Mouse (Mus musculus): ENCODE measurements around the gene Atg9a.

Gene Atg9a

GRCm38 (mm10) chr1:75215785-75216184 is 23.8 kb upstream of the Atg9a start:
- no peak for DNase-seq (ENCODE audit: low read depth, low spot score)

DNA sequence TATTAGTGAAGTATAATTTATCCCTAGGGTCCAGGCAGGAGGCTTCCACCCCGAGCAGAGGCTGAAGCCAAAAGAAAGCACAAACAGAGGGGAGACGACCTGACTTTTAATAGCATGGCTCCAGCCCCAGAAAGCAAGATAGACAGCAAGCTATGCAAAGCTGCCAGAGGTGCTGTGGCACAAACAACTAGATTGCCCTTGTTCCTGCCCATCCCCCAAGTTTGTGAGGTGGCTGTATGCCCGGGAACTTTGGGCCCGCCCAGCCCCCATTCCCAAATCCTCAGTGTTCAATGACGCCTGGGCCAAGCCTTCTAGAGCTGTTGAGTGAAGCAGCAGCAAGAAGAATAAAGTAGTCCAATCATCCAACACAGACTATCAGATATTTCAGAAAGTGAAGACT is 22.9 kb upstream of the Atg9a start:
- no peak for DNase-seq (ENCODE audit: low read depth, low spot score)

- DNase-seq (ENCODE audit: low read depth, low spot score): peak; percentile 58
Observed at GRCm38 (mm10) chr1:75214442-75214841, 22.4 kb upstream of the Atg9a start.

GRCm38 (mm10) chr1:75213096-75213495 is 21.1 kb upstream of the Atg9a start:
- DNase-seq (ENCODE audit: low read depth, low spot score): no peak

DNA sequence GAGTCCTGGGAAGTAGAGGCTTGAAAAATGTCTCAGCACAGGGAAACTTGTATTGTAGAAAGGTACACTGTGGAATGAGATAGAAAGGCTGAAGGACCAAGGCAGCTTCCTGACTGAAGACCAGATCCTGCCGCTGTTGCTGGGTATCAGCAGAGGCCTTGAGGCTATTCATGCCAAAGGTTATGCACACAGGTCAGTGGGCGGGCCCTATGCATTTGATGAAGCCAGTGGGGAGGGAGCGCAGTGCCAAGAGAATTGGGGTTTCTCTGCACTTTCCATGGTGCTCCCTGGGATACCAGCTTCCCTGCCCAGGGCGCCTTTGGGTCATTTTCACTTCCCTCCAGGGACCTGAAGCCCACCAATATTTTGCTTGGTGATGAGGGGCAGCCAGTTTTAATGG is 20.5 kb upstream of the Atg9a start:
- no peak for DNase-seq (ENCODE audit: low read depth, low spot score)

DNA sequence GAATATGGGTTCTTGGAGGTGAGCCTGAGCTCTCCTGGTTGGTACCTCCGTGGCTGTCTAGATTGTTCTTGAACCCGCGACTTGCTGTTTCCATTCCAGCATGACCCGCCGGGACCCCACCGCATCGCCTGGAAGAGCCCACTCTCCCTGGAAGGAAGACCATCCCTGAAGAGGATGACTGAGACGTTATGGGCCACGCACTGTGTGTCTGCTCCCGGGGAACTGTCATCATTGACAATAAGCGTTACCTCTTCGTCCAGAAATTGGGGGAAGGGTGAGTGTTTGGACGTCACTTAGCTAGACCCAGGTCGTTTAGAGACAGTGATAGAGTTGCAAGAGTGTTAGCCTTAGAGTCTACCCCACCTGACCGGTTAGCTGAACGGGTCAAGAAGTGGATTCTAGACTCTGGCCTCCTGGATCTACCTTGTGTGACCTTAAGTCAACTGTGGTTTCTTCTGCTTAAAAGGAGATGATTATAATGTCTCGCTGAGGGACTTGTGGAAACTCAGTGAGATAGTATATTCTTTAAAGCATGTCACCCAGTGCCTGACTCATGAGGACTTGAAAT is 19.2 kb upstream of the Atg9a start:
- no peak for DNase-seq (ENCODE audit: low read depth, low spot score)

DNA sequence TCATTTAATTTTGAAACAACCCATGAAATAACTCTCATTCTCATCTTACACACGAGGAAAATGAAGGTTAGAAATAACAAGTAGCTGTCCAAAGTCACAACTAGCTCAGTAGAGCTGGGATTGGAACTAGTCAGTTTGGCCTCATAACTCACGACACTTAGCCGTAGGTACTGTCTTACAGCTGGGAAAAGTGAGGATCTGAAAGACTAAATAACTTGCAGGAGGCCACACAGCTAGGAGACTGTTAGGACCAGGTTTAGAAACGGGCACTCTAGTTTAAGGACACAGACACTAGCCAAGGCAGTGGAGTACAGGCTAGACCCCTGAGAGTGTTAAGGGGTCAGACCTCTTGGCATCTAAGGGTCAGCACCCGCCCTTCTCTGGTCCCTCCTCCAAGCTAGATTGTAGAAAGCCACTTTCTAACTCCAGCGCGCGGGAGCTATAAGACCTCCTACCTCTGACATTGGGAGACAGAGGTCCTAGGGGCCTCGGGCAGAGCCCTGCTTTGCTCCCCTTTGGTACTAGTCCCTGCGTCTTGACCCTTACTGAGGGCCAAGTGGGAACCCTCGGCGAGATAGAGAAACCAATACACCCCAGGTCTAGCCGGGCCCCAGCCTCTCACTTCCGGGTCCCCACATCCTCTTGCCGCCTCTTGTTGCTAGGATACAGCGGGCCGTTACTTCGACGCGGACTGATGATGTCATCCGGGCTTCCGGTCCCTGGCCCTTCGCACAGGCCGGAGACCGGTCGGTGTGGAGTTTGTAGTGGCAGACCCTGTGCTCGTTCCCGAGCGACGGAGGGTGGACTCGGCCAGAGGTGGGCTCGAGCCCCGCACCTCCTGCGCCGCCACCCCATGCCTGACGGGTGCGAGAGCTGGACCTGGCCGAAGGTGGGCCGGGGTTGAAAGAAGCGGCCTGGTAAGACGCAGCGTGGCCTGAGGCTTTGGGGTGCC is 18.4 kb upstream of the Atg9a start, which contains the start of the genes Glb1l and Stk16:
Gene Glb1l (minus strand): TSS at position 678 of the 952 bp plus-strand sequence.
Gene Stk16 (plus strand): TSS at position 703 of the 952 bp plus-strand sequence.
- DNase-seq (ENCODE audit: low read depth, low spot score): peak; percentile 95

GRCm38 (mm10) chr1:75208967-75209678 is 17.1 kb upstream of the Atg9a start:
- peak; percentile 82 for DNase-seq (ENCODE audit: low read depth, low spot score)

- no peak for DNase-seq (ENCODE audit: low read depth, low spot score)
Observed at GRCm38 (mm10) chr1:75201236-75201635, 9.2 kb upstream of the Atg9a start.

DNA sequence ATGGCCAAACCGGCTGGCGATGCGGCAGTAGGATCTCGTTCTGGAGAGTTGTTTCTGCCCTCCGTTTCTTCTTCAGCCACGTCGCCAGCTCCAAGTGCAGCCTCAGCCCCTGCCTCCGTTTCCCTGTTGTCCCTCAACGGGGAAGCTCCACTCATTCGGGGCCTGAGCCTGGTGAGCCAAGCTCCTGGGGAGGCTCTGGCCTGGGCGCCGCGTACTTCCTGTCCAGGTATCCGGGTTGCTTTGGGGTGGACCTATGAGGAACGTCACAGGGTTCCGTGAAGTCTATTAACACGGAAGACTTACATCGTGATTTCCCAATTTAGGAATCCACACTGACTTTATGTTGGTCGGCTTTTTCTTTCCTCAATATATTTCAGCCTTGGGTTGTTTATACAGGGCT is 456 bp upstream of the Atg9a start:
- no peak for DNase-seq (ENCODE audit: low read depth, low spot score)

DNA sequence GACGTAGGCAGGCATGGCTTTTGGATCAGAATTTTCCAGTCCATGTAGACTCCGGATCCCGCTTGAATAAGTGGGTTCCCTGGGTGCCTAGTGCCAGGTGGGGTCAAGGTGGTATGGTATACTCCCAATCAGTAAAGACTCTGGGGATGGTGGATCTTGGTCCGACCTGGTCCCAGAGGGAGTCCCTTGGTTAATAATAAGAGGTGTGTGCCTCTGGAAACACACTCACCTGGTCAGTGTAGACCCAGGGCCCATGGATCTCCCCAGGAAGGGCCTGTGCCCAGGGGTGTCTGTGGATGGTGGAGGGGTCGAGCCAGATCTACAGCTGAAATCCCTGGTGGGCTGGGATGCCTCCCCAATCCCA is 756 bp downstream of the Atg9a start:
- no peak for DNase-seq (ENCODE audit: low read depth, low spot score)

- DNase-seq (ENCODE audit: low read depth, low spot score): no peak
Observed at GRCm38 (mm10) chr1:75190577-75190976, 1.4 kb downstream of the Atg9a start.

DNA sequence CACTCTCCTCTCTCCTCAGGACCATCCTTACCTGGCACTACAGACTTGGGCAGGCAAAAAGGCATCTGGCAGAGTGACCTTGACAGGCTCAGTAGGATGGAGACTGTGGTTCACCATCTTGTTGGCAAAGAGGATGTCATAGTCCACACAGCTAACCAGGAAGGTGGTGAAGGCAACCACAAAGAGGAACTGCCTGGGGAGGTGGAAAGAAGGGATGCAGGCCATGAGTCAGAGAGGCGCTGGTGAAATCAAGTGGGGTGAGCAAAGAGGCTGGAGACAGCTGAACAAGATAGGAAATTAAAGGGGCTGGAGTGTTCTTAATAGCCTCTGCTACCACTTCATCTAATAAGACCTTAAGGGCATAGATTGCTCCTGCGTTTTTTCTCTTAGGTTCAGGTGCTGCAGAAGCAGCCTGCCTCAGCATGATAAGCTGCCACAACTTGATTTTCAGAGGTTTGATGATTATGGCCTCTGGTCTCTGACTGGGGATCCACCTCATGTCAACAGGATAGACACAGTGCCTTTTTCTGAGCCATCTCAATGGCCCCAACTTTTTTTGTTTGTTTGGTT is 4.0 kb downstream of the Atg9a start:
- DNase-seq (ENCODE audit: low read depth, low spot score): no peak

DNA sequence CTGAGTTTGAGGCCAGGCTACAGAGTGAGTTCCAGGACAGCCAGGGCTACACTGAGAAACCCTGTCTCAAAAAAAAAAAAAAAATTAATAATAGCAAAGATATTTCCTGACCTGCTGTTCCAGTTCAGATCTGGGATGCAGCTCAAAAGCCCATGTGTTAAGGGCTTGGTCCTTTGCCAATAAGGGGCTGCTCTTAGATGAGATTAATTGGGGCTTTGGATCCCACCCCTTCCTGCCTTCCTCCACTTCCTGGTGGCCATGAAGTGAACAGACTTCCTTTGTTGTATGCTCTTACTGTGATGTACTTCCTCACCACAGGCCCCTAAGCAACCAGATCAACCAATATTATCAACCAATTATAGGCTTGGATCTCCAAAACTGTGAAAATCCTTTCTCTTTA is 4.9 kb downstream of the Atg9a start:
- no peak for DNase-seq (ENCODE audit: low read depth, low spot score)

DNA sequence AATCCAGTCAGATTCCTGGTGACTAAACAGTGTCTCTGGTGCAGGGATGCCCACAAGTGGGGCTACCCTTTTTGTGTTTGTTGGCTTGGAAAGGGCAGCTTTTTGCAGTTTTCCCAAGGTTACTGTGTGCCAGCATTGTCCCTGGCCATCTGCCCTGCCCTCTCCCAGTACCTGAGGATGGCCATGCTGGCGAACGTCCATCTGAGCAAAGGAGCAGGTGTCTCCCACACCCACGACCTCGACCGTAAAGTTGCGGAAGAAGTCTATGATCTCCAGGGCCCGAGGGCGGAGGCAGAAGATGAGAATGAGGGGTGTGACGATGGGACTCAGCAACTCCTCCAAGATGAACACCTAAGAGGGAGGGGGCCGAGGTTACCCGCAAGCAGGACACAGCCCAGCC is 6.5 kb downstream of the Atg9a start:
- DNase-seq (ENCODE audit: low read depth, low spot score): no peak

DNA sequence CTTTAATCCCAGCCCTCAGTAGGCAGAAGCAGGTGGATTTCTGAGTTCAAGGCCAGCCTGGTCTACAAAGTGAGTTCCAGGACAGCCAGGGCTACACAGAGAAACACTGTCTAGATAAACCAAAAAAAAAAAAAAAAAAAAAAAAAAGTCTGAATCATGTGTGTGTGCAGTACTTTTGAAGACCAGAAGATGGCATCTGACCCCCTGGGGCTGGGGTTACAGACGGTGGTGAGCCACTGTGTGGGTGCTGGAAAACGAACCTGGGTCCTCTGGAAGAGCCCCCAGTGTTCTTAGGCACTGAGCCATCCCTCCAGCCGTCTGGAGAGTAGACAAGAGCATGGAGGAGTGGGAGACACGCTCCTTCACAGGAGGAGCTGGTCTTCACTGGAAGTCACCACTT is 9.8 kb downstream of the Atg9a start:
- peak; percentile 43 for DNase-seq (ENCODE audit: low read depth, low spot score)

GRCm38 (mm10) chr1:75181377-75181870 is 10.6 kb downstream of the Atg9a start:
- DNase-seq (ENCODE audit: low read depth, low spot score): no peak

- DNase-seq (ENCODE audit: low read depth, low spot score): no peak
Observed at GRCm38 (mm10) chr1:75180741-75181140, 11.3 kb downstream of the Atg9a start.

- peak; percentile 97 for DNase-seq (ENCODE audit: low read depth, low spot score)
Observed at GRCm38 (mm10) chr1:75180105-75180590, 11.8 kb downstream of the Atg9a start, which contains the start of gene Abcb6. Gene Abcb6 (minus strand): TSS chr1:75180392.

GRCm38 (mm10) chr1:75179334-75180104 is 12.5 kb downstream of the Atg9a start:
- peak; percentile 69 for DNase-seq (ENCODE audit: low read depth, low spot score)

Data from R1 (cell line).